Mouse (Mus musculus) small intestine, adult 2 months (tissue): Measurements from ENCODE around the gene Hoxc10. TPM values are rescaled to one million over a fixed set of nuclear protein-coding genes. Genes with fewer than 3 reads are reported as not detected.
A peak's percentile ranks its signal among the peaks of the same experiment; 100 is the strongest.

ENCODE experiments used
- H3K27ac ChIP-seq: fragments of 200-500 bp; 2 replicates; pipeline ENCODE4 v1.5.1; 2012; ENCODE audit warnings: low read depth, low read length, control low read depth, inconsistent platforms; ENCODE audit not compliant: insufficient read depth
- H3K27me3 ChIP-seq: fragments of 200-500 bp; 2 replicates; pipeline ENCODE4 v1.6.1; 2012; ENCODE audit warnings: mild to moderate bottlenecking, moderate library complexity, low read length, inconsistent platforms; ENCODE audit not compliant: control insufficient read depth, insufficient read depth
- H3K36me3 ChIP-seq: fragments of 200-500 bp; 2 replicates; pipeline ENCODE4 v1.6.1; 2012; ENCODE audit warnings: mild to moderate bottlenecking, low read length, control low read depth, inconsistent platforms; ENCODE audit not compliant: control insufficient read depth, insufficient read depth
- H3K4me1 ChIP-seq: fragments of 200-500 bp; 2 replicates; pipeline ENCODE4 v1.6.1; 2012; ENCODE audit warnings: low read length, inconsistent platforms, mixed read lengths; ENCODE audit not compliant: control insufficient read depth, insufficient read depth, insufficient read length
- H3K4me3 ChIP-seq: fragments of 200-500 bp; 2 replicates; pipeline ENCODE4 v1.5.1; 2012; ENCODE audit warnings: low read depth, mild to moderate bottlenecking, control low read depth, inconsistent platforms, low read length, moderate library complexity
- CTCF ChIP-seq: fragments of 200-500 bp; IDR thresholded peaks from 2 replicates; pipeline ENCODE4 v1.5.1; 2012; ENCODE audit warnings: low read depth, mild to moderate bottlenecking, control low read depth, inconsistent platforms, low read length, moderate library complexity, mixed read lengths; ENCODE audit not compliant: insufficient replicate concordance, insufficient read length; ENCODE audit errors: extremely low read depth
- POLR2A ChIP-seq: fragments of 200-500 bp; IDR thresholded peaks from 2 replicates; pipeline ENCODE4 v1.6.1; 2012; ENCODE audit warnings: low read depth, mild to moderate bottlenecking, control low read depth, inconsistent platforms, low read length, moderate library complexity
- WGBS: fragments of 180-500 bp; shearing (Covaris S2); methylation state at CpG from one replicate; pipeline ENCODE4 v1.1.7; 2018; 5-methylcytosine and 5-hydroxymethylcytosine counted together
- polyA plus RNA-seq: library from polyadenylated mRNA; depleted of rRNA; stranded (reverse); fragments of >200 nt; gene quantifications from 2 replicates; pipeline ENCODE4 v1.2.3, GENCODE M21; 2012; rRNA removed

The Hoxc10 gene
- polyA plus RNA-seq, 1 experiment = not detected

GRCm38 (mm10) chr15:103015009-103015399, 48.4 kb downstream of the Hoxc10 start:
- Histone ChIP-seq H3K4me1 (no peaks in the 10 kb centered on the region; the same call in 1 of the 2 replicates), H3K4me3 (peak overlapping the region; percentile 59), H3K27ac (peak overlapping the region; percentile 16; the same call in 1 of the 2 replicates), H3K27me3 (peaks cover 65% of the 10 kb centered on the region), H3K36me3 (no peaks in the 10 kb centered on the region)
- TF ChIP-seq POLR2A = no peak
- no peak for TF ChIP-seq CTCF
- 4% methylated on average over 28 of the region's 28 CpGs for WGBS

GRCm38 (mm10) chr15:103015406-103016166, 49.0 kb downstream of the Hoxc10 start:
- Histone ChIP-seq H3K36me3 (no peaks in the 10 kb centered on the region), H3K27me3 (peaks cover 59% of the 10 kb centered on the region), H3K4me3 (peak overlapping the region; percentile 59), H3K4me1 (no peaks in the 10 kb centered on the region; the same call in 1 of the 2 replicates), H3K27ac (peak overlapping the region; percentile 16; the same call in 1 of the 2 replicates)
- 12% methylated on average over 19 of the region's 19 CpGs for WGBS
- TF ChIP-seq POLR2A (no peak), CTCF (no peak)

- Histone ChIP-seq H3K4me1 (no peaks in the 10 kb centered on the region; the same call in 1 of the 2 replicates), H3K27ac (no peak within 1 kb of the TSS), H3K36me3 (no peaks in the 10 kb centered on the region), H3K4me3 (no peak within 1 kb of the TSS), H3K27me3 (peaks cover 41% of the 10 kb centered on the region)
- TF ChIP-seq POLR2A = no peak
- no peak for TF ChIP-seq CTCF
- WGBS = 40% methylated on average over 9 of the region's 9 CpGs
Measured at GRCm38 (mm10) chr15:103018636-103019035, 52.0 kb downstream of the Hoxc10 start, which contains the start of gene Hoxc4. TSS of gene Hoxc4 (plus strand) at chr15:103018934.

- Histone ChIP-seq H3K27me3 (peaks cover 23% of the 10 kb centered on the region), H3K4me3 (no peak overlapping the region), H3K4me1 (no peaks in the 10 kb centered on the region), H3K27ac (no peak overlapping the region), H3K36me3 (no peaks in the 10 kb centered on the region)
- TF ChIP-seq POLR2A (no peak), CTCF (no peak)
- 12% methylated on average over 8 of the region's 8 CpGs for WGBS
Measured at GRCm38 (mm10) chr15:103020899-103021418, 54.4 kb downstream of the Hoxc10 start.

Other genes starting within 250 kb of the Hoxc10 start
- gene Calcoco1, start 244.6 kb upstream of the Hoxc10 start, polyA plus RNA-seq = 7.1 and 15.6 TPM in 2 replicates
- not detected in 2 replicates for gene Hoxc13, start 45.7 kb upstream of the Hoxc10 start, polyA plus RNA-seq
- gene Hoxc12, start 30.0 kb upstream of the Hoxc10 start, polyA plus RNA-seq = not detected in 2 replicates
- gene Hoxc11, start 12.4 kb upstream of the Hoxc10 start, polyA plus RNA-seq = not detected in 2 replicates
- 0.28 and 1.7 TPM in 2 replicates for gene Hoxc5, start 647 bp downstream of the Hoxc10 start, polyA plus RNA-seq
- gene Hoxc9, start 9.6 kb downstream of the Hoxc10 start, polyA plus RNA-seq = 0.22 TPM in 1 of 2 replicates, not detected in the other
- 1.8 TPM in 1 of 2 replicates, not detected in the other for gene Hoxc8, start 23.8 kb downstream of the Hoxc10 start, polyA plus RNA-seq
- gene Hoxc6, start 31.5 kb downstream of the Hoxc10 start, polyA plus RNA-seq = 0.05 and 5.0 TPM in 2 replicates
- 0.38 and 2.1 TPM in 2 replicates for gene Hoxc4, start 52.1 kb downstream of the Hoxc10 start, polyA plus RNA-seq
- 9.1 and 9.8 TPM in 2 replicates for gene Smug1, start 200.3 kb downstream of the Hoxc10 start, polyA plus RNA-seq